Mouse (Mus musculus) lung, adult 2 months (tissue): ENCODE results near the gene Cotl1. TPM values are rescaled to one million over a fixed set of nuclear protein-coding genes. Genes with fewer than 3 reads are reported as not detected.

Experiments
- DNase-seq: peaks from one replicate; pipeline ENCODE4 v3.0.0; 2022
- H3K4me1 ChIP-seq: fragments of 200-500 bp; 2 replicates; pipeline ENCODE4 v1.6.1; 2011; ENCODE audit warnings: low read length; ENCODE audit not compliant: control insufficient read depth, insufficient read depth
- H3K4me3 ChIP-seq: fragments of 200-500 bp; replicated peaks from 2 replicates; pipeline ENCODE3; 2011; ENCODE audit warnings: low read depth, mild to moderate bottlenecking, control low read depth, low read length; ENCODE audit errors: extremely low read depth
- CTCF ChIP-seq: fragments of 200-500 bp; IDR thresholded peaks from 2 replicates; pipeline ENCODE4 v1.5.1; 2011; ENCODE audit warnings: mild to moderate bottlenecking, low read length, control low read depth; ENCODE audit not compliant: insufficient read depth
- POLR2A ChIP-seq: fragments of 200-500 bp; IDR thresholded peaks from 2 replicates; pipeline ENCODE4 v1.6.1; 2011; ENCODE audit warnings: low read depth, mild to moderate bottlenecking, control low read depth, low read length, borderline replicate concordance; ENCODE audit errors: extremely low read depth
- WGBS: fragments of 180-500 bp; shearing (Covaris S2); methylation state at CpG from one replicate; pipeline ENCODE4 v1.1.7; 2018; 5-methylcytosine and 5-hydroxymethylcytosine counted together
- polyA plus RNA-seq: library from polyadenylated mRNA; depleted of rRNA; stranded (reverse); fragments of >200 nt; gene quantifications from 2 replicates; pipeline ENCODE4 v1.2.3, GENCODE M21; 2012; rRNA removed

Gene Cotl1
- 155 and 180 TPM in 2 replicates for polyA plus RNA-seq

DNA sequence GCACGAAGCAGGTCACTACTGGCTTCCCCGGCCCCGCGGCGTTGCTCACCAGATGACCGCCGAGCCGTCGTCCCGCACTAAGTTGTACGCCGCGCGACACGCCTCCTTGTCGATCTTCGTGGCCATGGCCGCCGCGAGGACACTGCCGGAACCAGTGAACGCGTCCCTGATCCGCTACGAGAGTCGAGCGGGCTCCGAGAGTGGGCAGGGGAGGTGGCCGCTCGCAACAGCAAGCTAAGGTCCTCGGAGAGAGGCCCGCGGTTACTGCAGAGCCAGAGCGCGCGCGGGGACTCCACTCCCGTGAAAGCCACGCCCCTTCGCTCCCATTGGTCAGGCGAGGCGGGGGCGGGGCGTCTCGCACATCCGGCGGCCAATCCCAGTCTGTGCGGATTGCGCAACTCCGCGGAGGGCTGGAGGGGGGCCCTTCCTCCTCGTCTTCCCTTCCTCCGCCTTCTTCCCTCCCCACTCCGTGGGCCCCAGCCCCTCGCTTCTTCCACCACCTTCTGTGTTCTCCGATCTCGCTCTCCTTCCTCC, at the start of gene Cotl1:
TSS of gene Cotl1 (minus strand) at position 270 of the 534 bp plus-strand sequence.
- TF ChIP-seq POLR2A = peak; percentile 89
- TF ChIP-seq CTCF = no peak
- Histone ChIP-seq H3K4me1 (peaks cover 6% of the 10 kb centered on the region), H3K4me3 (peak within 1 kb of the TSS; percentile 96)
- peak; percentile 96 for DNase-seq
- under 1% methylated on average over 57 of the region's 57 CpGs for WGBS

DNA sequence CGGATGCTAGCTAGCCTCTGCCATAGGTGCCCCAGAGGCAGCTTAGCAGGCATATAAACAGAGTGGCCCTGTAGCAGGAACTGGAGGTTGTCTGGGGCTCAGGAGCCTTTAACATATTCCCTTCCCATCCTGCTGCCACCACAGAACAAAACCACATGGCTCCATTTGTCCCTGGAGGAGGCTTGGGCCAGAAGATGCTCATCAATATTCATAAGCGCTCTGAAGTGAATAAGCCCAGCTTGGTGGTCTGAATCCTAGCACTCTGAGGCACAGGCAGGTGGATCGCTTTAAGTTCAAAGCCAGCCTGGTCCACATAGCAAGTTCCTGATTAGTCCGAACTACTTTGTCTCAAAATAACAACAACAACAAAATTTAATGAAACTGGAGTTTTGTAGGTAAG, 47.7 kb upstream of the Cotl1 start:
- TF ChIP-seq CTCF (no peak), POLR2A (no peak)
- H3K4me3 ChIP-seq = no peak overlapping the region
- no peaks in the 10 kb centered on the region for H3K4me1 ChIP-seq
- no peak for DNase-seq
- whole genome bisulfite sequencing = 77% methylated on average over 4 of the region's 4 CpGs

DNA sequence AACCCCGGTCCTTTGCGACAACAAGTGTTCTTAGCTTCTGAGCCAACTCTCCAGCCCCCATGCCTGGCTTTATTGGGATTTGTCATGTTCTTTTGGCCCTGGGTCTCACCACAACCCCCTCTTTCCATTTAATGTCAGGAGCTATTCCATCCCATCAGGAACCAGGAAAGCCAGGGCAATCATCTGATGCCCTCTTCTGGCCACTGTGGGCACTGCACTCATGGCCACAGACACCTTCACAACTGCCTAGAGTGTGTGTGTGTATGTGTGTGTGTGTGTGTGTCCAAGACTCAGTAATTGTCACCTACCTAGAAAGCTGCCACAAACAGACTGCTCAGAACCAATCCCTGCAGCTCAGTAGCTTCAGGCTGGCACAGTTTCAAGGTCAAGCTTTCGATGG, 46.8 kb upstream of the Cotl1 start:
- WGBS = 84% methylated on average over 3 of the region's 3 CpGs
- peak; percentile 44 for DNase-seq
- TF ChIP-seq CTCF (peak; percentile 82), POLR2A (no peak)
- H3K4me1 ChIP-seq = no peaks in the 10 kb centered on the region
- H3K4me3 ChIP-seq = no peak overlapping the region

DNA sequence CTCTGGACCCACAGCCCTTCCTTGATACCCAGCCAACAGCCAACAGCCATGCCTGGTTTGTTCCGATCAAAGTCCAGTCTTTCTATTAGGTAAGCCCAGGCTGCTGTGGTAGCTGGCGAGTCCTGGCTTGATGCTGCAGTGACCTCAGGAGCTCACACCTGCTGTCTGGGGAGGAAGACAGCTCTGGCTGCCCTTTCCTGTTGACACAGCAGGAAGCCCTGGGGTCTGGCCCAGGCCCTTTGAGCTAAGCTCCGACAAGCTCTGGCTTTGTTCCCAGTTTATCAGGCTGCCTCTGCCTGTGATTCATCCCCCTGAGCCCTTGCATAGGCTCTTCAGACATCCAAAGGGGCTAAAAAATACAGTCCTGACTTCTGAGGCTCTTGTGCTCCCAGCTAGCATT, 45.3 kb upstream of the Cotl1 start:
- no peaks in the 10 kb centered on the region for H3K4me1 ChIP-seq
- TF ChIP-seq POLR2A = no peak
- TF ChIP-seq CTCF = no peak
- H3K4me3 ChIP-seq = no peak overlapping the region
- WGBS = 30% methylated on average over 3 of the region's 3 CpGs
- DNase-seq = no peak

DNA sequence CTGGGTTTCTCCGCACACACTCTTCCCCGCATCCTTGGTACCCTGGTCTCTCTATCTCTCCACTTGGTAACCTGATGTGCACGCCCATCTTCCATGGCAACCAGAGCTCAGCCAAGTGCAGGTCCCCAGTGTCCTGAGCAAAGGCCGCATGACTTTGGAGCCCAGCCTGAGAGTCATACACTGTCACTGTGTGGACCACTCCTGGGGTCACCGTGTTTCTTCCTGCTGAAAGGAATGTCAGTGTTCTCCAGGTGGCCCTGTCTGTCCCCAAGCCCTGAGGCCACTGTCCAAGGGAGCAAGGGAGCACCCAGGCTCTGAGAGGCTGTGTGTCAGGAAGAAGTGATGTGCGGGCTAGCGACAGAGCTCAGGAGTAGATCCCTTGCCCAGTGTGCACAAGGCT, 42.9 kb upstream of the Cotl1 start:
- WGBS = 91% methylated on average over 7 of the region's 7 CpGs
- no peak for DNase-seq
- H3K4me1 ChIP-seq = no peaks in the 10 kb centered on the region

DNA sequence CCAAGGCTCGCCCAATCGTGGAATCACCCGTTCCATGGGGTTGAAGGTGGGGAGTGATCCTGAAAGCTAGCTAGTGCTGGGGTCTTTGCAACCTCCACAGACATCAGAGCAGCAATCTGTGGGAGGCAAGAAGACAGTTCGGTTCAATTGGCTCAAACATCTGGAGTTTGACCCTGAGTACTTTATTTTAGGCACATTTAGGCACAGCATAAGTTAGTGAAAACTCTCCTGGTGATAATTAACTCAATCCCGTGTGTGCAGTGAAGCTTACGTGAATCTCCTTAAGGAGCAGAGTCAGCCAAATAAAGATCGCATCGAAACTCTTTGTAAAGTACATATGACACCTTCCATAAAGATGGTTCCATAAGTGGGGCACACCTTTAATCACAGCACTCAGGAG, 41.6 kb upstream of the Cotl1 start:
- 89% methylated on average over 8 of the region's 8 CpGs for WGBS
- H3K4me1 ChIP-seq = no peaks in the 10 kb centered on the region
- no peak for DNase-seq
- TF ChIP-seq CTCF = no peak
- no peak for TF ChIP-seq POLR2A
- H3K4me3 ChIP-seq = no peak overlapping the region

More for the DNA sequence above, 42.9 kb upstream of the Cotl1 start:
- TF ChIP-seq POLR2A (no peak), CTCF (no peak)
- H3K4me3 ChIP-seq = no peak overlapping the region

DNA sequence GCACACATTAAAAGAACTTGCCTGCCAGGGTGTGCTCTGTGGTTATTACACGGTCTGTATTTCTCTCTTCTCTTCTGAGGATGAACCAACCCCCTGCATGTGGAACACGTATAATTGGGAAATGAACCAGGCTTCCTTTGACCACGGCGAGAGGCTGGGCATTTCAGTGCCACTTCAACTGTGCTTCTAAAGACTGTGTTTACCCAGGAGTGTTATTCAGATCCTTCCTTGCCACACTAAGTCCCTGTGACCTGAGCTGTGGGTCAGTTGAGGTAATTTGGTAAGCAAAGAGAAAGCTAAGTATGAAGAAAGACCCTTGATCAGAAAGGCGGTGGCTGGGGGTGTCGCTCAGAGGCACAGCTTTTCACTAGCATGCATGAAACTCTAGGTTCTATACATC, 41.0 kb upstream of the Cotl1 start:
- WGBS = 52% methylated on average over 6 of the region's 6 CpGs
- no peaks in the 10 kb centered on the region for H3K4me1 ChIP-seq
- DNase-seq = no peak
- TF ChIP-seq POLR2A (no peak), CTCF (no peak)
- no peak overlapping the region for H3K4me3 ChIP-seq

DNA sequence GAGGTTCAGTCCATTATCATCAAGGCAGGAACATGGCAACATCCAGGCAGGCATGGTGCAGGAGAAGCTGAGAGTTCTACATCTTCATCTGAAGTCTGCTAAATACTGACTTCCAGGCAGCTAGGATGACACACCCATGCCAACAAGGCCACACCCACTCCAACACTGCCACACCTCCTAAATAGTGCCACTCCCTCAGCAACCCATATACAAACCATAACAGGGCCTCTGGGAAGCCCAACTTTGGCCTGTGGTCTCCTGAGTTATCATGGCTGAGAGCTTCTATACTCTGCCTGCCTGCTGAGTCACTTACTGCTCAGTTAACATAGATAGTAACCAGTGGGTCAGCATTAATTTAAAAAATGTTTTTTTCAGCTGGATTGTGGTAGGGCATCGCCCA, 32.8 kb upstream of the Cotl1 start:
- WGBS = 95% methylated on average over 1 of the region's 1 CpGs
- no peaks in the 10 kb centered on the region for H3K4me1 ChIP-seq
- TF ChIP-seq CTCF (no peak), POLR2A (no peak)
- no peak for DNase-seq
- H3K4me3 ChIP-seq = no peak overlapping the region

DNA sequence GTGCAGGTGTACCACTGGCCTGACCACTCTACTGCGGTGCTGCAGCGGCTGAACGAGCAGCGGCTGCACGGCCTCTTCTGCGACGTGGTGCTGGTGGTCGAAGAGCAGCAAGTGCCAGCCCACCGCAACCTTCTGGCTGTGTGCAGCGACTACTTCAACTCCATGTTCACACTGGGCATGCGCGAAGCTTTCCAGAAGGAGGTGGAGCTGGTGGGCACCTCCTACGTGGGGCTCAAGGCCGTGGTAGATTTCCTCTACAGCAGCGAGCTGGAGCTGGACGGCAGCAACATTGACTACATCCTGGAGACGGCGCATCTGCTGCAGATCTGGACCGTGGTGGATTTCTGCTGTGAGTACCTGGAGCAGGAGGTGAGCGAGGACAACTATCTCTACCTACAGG, 29.3 kb upstream of the Cotl1 start:
- TF ChIP-seq CTCF (no peak), POLR2A (no peak)
- Histone ChIP-seq H3K4me1 (no peaks in the 10 kb centered on the region), H3K4me3 (no peak overlapping the region)
- DNase-seq = no peak
- WGBS = 77% methylated on average over 20 of the region's 20 CpGs

DNA sequence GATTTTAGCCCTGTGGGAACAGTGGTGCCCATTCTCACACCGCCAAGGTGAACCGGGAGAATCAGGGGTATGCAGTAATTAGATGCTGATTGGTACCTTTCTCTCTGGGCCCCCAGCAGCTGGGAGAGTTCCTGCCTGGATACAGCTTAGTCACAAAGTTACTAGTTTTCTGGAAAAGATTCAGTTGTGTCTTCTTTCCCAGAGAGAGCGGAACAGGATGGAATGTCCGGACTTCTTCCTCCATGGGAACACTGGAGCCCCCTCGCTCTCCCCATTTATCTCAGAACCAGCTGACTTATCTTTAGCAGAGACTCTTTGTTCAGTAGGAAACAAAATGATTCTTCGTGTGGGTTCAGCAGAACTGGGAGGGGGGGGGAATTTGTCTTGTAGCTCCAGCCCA, 22.4 kb upstream of the Cotl1 start:
- peak overlapping the region; percentile 67 for H3K4me3 ChIP-seq
- peaks cover 7% of the 10 kb centered on the region; the same call in 1 of the 2 replicates for H3K4me1 ChIP-seq
- no peak for TF ChIP-seq POLR2A
- TF ChIP-seq CTCF = no peak
- 19% methylated on average over 6 of the region's 6 CpGs for WGBS
- DNase-seq = no peak
